Mouse (Mus musculus) hindbrain, embryonic 10.5 days (tissue): ENCODE results near the gene Kcng3. TPM values are rescaled to one million over a fixed set of nuclear protein-coding genes. Genes with fewer than 3 reads are reported as not detected.

Source experiments
- DNase-seq: peaks from one replicate; pipeline ENCODE4 v3.0.0-alpha.2; 2017; ENCODE audit warnings: low spot score
- H3K27ac ChIP-seq: fragments of 300-500 bp; sonication (generic); 2 replicates; pipeline ENCODE4 v1.5.1; 2016; ENCODE audit warnings: mild to moderate bottlenecking, moderate library complexity
- H3K27me3 ChIP-seq: fragments of 300-500 bp; sonication (generic); 2 replicates; pipeline ENCODE4 v1.6.1; 2016; ENCODE audit warnings: mild to moderate bottlenecking; ENCODE audit not compliant: poor library complexity, insufficient read depth, severe bottlenecking
- H3K36me3 ChIP-seq: fragments of 300-500 bp; sonication (generic); 2 replicates; pipeline ENCODE4 v1.6.1; 2016; ENCODE audit warnings: mild to moderate bottlenecking, moderate library complexity
- H3K4me1 ChIP-seq: fragments of 300-500 bp; sonication (generic); replicated peaks from 2 replicates; pipeline ENCODE4 v1.6.1; 2016; ENCODE audit warnings: mild to moderate bottlenecking
- H3K4me3 ChIP-seq: fragments of 300-500 bp; sonication (generic); 2 replicates; pipeline ENCODE4 v1.5.1; 2016; ENCODE audit warnings: mild to moderate bottlenecking, moderate library complexity
- H3K9me3 ChIP-seq: fragments of 300-500 bp; sonication (generic); 2 replicates; pipeline ENCODE4 v1.6.1; 2016; ENCODE audit warnings: mild to moderate bottlenecking, moderate library complexity
- WGBS: fragments of 180-500 bp; shearing (Covaris S2); methylation state at CpG from one replicate; pipeline ENCODE4 v1.1.7; 2016; 5-methylcytosine and 5-hydroxymethylcytosine counted together
- polyA plus RNA-seq: library from polyadenylated mRNA; unstranded; fragments of >200 nt; fragmentation: Nextera tagmentation; extraction: Ambion mirVana; gene quantifications from 2 replicates; pipeline ENCODE4 v1.2.1, GENCODE M21; 2016

The Kcng3 gene
- polyA plus RNA-seq, 1 experiment from 2014 or later = not detected

DNA sequence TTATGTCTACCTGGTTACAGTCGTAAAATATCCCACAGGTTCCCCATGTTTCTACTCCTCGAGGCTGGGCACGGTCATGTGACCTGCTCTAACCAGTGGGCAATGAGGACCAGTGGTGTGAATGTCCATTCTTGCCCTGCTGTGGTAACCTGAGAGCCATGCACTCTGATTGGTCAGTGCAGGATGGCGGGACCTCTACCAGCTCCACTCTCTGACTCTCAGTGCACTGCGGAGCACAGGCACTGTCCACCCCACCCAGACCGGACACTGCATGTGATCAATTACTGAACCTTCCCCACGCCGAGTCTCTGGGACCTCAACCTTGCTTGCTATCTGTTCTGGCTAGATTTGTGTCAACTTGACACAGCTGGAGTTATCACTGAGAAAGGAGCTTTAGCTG, 37.2 kb downstream of the Kcng3 start:
- 78% methylated on average over 8 of the region's 8 CpGs for WGBS
- no peaks in the 10 kb centered on the region for H3K9me3 ChIP-seq
- no peaks in the 10 kb centered on the region for H3K4me1 ChIP-seq
- H3K27ac ChIP-seq = no peak overlapping the region
- no peaks in the 10 kb centered on the region for H3K36me3 ChIP-seq
- no peaks in the 10 kb centered on the region for H3K27me3 ChIP-seq
- H3K4me3 ChIP-seq = no peak overlapping the region
- DNase-seq = no peak

- Histone ChIP-seq H3K27ac (no peak overlapping the region), H3K36me3 (no peaks in the 10 kb centered on the region), H3K27me3 (no peaks in the 10 kb centered on the region), H3K4me1 (no peaks in the 10 kb centered on the region), H3K4me3 (no peak overlapping the region), H3K9me3 (peaks cover 6% of the 10 kb centered on the region; the same call in 1 of the 2 replicates)
- DNase-seq = no peak
- 90% methylated on average over 10 of the region's 10 CpGs for WGBS
Observed at GRCm38 (mm10) chr17:83593396-83593795, 38.3 kb downstream of the Kcng3 start.

DNA sequence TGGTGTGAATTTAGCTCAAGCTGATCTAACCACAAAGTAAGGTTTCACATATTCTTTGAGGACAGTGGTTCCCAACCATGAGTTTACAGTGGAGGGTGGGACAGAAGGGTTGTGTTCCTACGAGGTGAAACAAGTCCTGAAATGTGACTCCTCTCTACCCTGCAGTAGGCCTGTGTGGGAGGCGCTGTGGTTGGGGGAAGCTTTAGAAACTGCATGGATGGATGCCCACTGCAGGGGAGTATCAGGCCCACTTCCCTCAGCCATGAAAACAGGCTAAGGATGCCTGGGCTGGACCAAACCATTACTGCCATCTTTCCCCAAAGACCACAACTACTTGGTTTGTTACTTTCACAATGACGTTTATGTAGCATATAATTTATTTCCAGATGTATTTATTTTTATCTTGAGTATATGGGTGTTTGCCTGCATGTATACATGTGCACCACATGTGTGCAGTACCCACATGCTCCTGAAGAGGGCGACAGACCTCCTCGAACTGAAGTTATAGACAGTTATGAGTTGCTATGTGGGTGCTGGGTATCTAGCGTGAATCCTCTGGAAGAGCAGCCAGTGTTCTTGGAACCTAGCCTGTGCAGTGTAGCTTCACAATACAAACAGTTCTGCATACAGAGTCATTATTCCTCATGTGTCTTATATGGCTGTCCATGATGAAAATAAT, 42.9 kb downstream of the Kcng3 start:
- Histone ChIP-seq H3K27ac (no peak overlapping the region), H3K4me1 (no peaks in the 10 kb centered on the region), H3K9me3 (peaks cover 10% of the 10 kb centered on the region; the same call in 1 of the 2 replicates), H3K4me3 (no peak overlapping the region), H3K36me3 (no peaks in the 10 kb centered on the region), H3K27me3 (no peaks in the 10 kb centered on the region)
- DNase-seq = no peak
- WGBS = 88% methylated on average over 6 of the region's 6 CpGs

DNA sequence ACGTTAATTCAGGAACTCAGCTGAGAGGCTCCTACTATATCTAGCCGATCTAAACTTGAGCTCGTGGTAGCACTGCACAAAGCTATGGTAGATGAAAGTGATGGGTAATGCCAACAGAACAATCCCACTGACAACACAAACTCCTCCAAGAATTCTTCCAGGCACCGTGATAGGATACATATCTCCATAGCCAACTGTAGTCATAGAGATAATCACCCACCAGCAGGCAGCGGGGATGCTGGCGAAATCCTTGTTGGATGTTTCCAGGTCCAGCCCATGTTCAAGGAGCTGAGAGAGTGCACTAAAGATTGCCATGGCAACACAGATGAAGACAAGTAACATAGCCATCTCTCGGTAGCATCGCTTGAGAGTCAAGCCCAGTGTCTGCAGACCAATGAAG, 44.0 kb downstream of the Kcng3 start:
- no peak overlapping the region for H3K4me3 ChIP-seq
- no peaks in the 10 kb centered on the region for H3K27me3 ChIP-seq
- WGBS = 94% methylated on average over 8 of the region's 8 CpGs
- peaks cover 10% of the 10 kb centered on the region; the same call in 1 of the 2 replicates for H3K9me3 ChIP-seq
- no peaks in the 10 kb centered on the region for H3K4me1 ChIP-seq
- DNase-seq = no peak
- H3K36me3 ChIP-seq = no peaks in the 10 kb centered on the region
- H3K27ac ChIP-seq = no peak overlapping the region

DNA sequence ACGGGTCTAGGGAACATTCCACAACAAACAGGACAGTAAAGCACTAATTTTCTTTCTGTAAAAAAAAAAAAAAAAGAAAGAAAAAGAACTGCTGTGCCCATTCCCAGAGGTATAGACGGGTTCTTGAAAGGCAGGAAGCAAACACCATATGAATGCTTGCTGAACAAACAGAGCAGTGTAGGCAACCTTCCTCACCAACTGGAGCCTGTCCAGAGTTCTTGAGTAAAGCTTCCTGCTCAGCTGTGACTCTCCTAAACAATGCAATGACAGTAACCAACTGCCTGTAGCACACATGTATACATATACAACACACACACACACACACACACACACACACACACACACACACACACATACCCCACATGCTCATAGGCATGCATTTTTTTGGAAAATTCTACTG, 49.1 kb downstream of the Kcng3 start:
- DNase-seq = no peak
- H3K27ac ChIP-seq = no peak overlapping the region
- no peaks in the 10 kb centered on the region for H3K27me3 ChIP-seq
- no peaks in the 10 kb centered on the region for H3K4me1 ChIP-seq
- WGBS = 72% methylated on average over 2 of the region's 2 CpGs
- H3K4me3 ChIP-seq = no peak overlapping the region
- no peaks in the 10 kb centered on the region for H3K36me3 ChIP-seq
- peaks cover 4% of the 10 kb centered on the region; the same call in 1 of the 2 replicates for H3K9me3 ChIP-seq

DNA sequence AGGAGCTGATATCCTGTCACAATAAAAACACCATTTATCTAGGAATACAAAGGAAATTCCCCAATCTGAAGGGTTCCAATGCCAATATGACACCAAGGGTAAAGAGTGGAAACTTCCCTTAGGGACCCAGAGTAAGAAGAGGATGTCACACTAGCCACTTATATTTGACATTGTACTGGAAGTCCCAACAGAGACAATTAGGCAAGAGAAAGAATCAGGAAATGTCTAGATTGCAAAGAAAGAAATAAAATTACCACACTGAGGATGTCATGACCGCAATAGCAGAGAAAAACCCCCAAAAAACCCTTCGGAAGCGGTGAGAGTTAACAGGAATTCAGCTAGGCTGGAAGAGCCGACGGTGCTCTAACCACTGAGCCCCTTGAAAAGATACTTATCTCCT, 51.0 kb downstream of the Kcng3 start:
- no peaks in the 10 kb centered on the region for H3K4me1 ChIP-seq
- no peak overlapping the region for H3K4me3 ChIP-seq
- H3K27ac ChIP-seq = no peak overlapping the region
- H3K9me3 ChIP-seq = peaks cover 4% of the 10 kb centered on the region; the same call in 1 of the 2 replicates
- WGBS = 95% methylated on average over 5 of the region's 5 CpGs
- no peaks in the 10 kb centered on the region for H3K36me3 ChIP-seq
- no peaks in the 10 kb centered on the region for H3K27me3 ChIP-seq
- DNase-seq = no peak

- Histone ChIP-seq H3K27me3 (no peaks in the 10 kb centered on the region), H3K9me3 (no peaks in the 10 kb centered on the region), H3K36me3 (no peaks in the 10 kb centered on the region), H3K27ac (no peak overlapping the region), H3K4me3 (no peak overlapping the region), H3K4me1 (0 out of 2 replicates have a peak, but pooled peaks cover 3% of the 10 kb centered on the region)
- no peak for DNase-seq
- WGBS = 92% methylated on average over 11 of the region's 11 CpGs
Observed at GRCm38 (mm10) chr17:83576810-83577371, 54.8 kb downstream of the Kcng3 start.

DNA sequence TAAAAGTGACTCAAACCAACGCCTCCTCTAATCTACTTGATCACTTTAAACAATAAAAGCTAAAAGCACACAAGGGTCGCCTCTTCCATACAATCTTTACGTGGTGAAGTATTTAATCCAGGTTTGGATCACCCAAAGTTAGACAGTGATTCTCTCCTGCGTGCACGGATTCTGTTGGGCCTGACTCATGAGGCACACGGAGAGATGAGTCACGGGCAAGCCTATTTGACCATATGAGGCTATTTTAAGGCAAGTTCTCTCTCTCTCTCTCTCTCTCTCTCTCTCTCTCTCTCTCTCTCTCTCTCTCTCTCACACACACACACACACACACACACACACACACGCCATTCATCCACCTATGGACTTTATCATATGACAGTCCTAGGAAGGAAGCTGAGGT, 57.1 kb downstream of the Kcng3 start:
- Histone ChIP-seq H3K27me3 (no peaks in the 10 kb centered on the region), H3K27ac (no peak overlapping the region), H3K9me3 (no peaks in the 10 kb centered on the region), H3K4me1 (0 out of 2 replicates have a peak, but pooled peaks cover 3% of the 10 kb centered on the region), H3K4me3 (no peak overlapping the region), H3K36me3 (no peaks in the 10 kb centered on the region)
- WGBS = 92% methylated on average over 8 of the region's 8 CpGs
- DNase-seq = no peak

GRCm38 (mm10) chr17:83573128-83573527, 58.6 kb downstream of the Kcng3 start:
- Histone ChIP-seq H3K36me3 (no peaks in the 10 kb centered on the region), H3K4me3 (no peak overlapping the region), H3K27ac (no peak overlapping the region), H3K27me3 (no peaks in the 10 kb centered on the region), H3K9me3 (no peaks in the 10 kb centered on the region), H3K4me1 (0 out of 2 replicates have a peak, but pooled peaks cover 8% of the 10 kb centered on the region)
- DNase-seq = no peak
- 75% methylated on average over 6 of the region's 6 CpGs for WGBS

DNA sequence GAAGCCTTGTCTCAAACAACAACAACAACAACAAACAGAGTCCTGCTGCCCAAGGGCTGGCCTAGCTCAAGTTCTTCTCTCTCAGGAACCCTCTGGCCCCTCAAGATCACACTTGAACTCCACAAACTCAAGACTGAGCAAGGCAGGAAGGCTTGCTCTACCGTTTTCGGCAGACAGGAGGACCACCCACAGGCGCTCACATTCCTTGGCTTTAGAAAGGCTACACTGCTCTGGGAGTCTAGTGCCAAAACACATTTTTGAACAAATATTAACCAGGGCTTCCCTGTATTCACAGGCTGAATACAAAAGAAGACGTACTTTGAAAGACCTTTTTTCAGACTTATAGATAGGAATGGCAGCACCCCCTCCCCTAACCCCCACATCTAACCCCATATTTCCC, 59.3 kb downstream of the Kcng3 start:
- WGBS = 57% methylated on average over 4 of the region's 4 CpGs
- peaks cover 10% of the 10 kb centered on the region; the same call in 1 of the 2 replicates for H3K4me1 ChIP-seq
- H3K27me3 ChIP-seq = no peaks in the 10 kb centered on the region
- no peak overlapping the region for H3K4me3 ChIP-seq
- H3K27ac ChIP-seq = no peak overlapping the region
- no peak for DNase-seq
- H3K36me3 ChIP-seq = no peaks in the 10 kb centered on the region
- H3K9me3 ChIP-seq = no peaks in the 10 kb centered on the region

- H3K4me1 ChIP-seq = peaks cover 33% of the 10 kb centered on the region
- H3K27me3 ChIP-seq = no peaks in the 10 kb centered on the region
- no peaks in the 10 kb centered on the region for H3K9me3 ChIP-seq
- no peak overlapping the region for H3K27ac ChIP-seq
- H3K36me3 ChIP-seq = no peaks in the 10 kb centered on the region
- H3K4me3 ChIP-seq = no peak overlapping the region
- 21% methylated on average over 8 of the region's 8 CpGs for WGBS
- DNase-seq = peak; percentile 21
Observed at GRCm38 (mm10) chr17:83567375-83567774, 64.3 kb downstream of the Kcng3 start.

GRCm38 (mm10) chr17:83565506-83565905, 66.2 kb downstream of the Kcng3 start:
- peaks cover 33% of the 10 kb centered on the region for H3K4me1 ChIP-seq
- DNase-seq = no peak
- 71% methylated on average over 4 of the region's 4 CpGs for WGBS
- no peak overlapping the region for H3K4me3 ChIP-seq
- no peaks in the 10 kb centered on the region for H3K27me3 ChIP-seq
- no peaks in the 10 kb centered on the region for H3K36me3 ChIP-seq
- no peaks in the 10 kb centered on the region for H3K9me3 ChIP-seq
- H3K27ac ChIP-seq = no peak overlapping the region

DNA sequence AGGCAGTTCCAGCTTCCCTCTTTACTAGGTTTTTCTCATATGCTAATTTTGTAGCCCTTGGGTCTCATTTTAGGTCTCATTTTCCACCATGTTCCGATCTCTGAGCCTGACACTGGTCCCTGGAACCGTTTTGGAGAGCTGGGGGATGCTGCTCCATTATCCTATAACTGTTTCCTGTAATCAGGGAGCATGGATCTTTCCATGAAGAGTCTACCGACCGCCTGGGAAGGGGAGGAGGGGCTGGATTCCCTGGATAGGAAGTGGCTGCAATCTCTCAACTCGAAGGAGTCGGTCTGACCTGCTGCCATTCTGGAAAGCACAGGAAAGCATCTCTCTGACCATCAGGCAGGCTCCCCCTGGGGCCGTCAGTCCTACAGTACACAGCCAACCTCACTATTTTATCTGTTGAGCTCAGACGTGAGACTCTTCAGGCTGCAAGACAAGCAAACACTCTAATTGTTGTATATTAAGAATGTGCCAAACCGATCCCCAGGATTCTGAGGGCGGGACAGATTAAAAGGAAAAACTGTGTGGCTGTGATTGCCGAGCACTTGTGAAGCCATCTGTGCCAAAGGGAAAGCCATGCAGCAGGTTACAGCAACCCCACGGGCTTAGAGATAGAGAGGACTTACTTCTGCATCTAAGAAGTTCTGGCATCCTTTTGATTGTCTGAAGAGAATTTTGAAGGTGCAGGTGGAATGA, 67.4 kb downstream of the Kcng3 start:
- no peaks in the 10 kb centered on the region for H3K27me3 ChIP-seq
- no peak overlapping the region for H3K4me3 ChIP-seq
- no peaks in the 10 kb centered on the region for H3K36me3 ChIP-seq
- WGBS = 70% methylated on average over 12 of the region's 12 CpGs
- H3K27ac ChIP-seq = peak overlapping the region; percentile 53
- no peak for DNase-seq
- H3K9me3 ChIP-seq = no peaks in the 10 kb centered on the region
- H3K4me1 ChIP-seq = peaks cover 33% of the 10 kb centered on the region
